Mouse (Mus musculus) limb, embryonic 12.5 days (tissue): ENCODE measurements around the gene Gmds. TPM values are rescaled to one million over a fixed set of nuclear protein-coding genes. Genes with fewer than 3 reads are reported as not detected.

Experiments used
- ATAC-seq: fragments of 200-750 bp; cut with Nextera tagmentation; 2 replicates; pipeline ENCODE4 v1.8.0; 2017; ENCODE audit warnings: low read depth, moderate TSS enrichment; ENCODE audit not compliant: insufficient number of reproducible peaks, insufficient read depth, low FRiP score, low TSS enrichment
- H3K27ac ChIP-seq: fragments of 300-500 bp; sonication (generic); 2 replicates; pipeline ENCODE4 v1.5.1; 2016; ENCODE audit warnings: mild to moderate bottlenecking, moderate library complexity
- H3K27me3 ChIP-seq: fragments of 300-500 bp; sonication (generic); 2 replicates; pipeline ENCODE4 v1.6.1; 2016; ENCODE audit warnings: mild to moderate bottlenecking, moderate library complexity
- H3K36me3 ChIP-seq: fragments of 300-500 bp; sonication (generic); 2 replicates; pipeline ENCODE4 v1.6.1; 2016; ENCODE audit warnings: mild to moderate bottlenecking, moderate library complexity
- H3K4me1 ChIP-seq: fragments of 300-500 bp; sonication (generic); replicated peaks from 2 replicates; pipeline ENCODE4 v1.6.1; 2016
- H3K4me2 ChIP-seq: fragments of 300-500 bp; sonication (generic); 2 replicates; pipeline ENCODE4 v1.6.1; 2016; ENCODE audit warnings: mild to moderate bottlenecking, moderate library complexity
- H3K4me3 ChIP-seq: fragments of 300-500 bp; sonication (generic); replicated peaks from 2 replicates; pipeline ENCODE4 v1.5.1; 2016; ENCODE audit warnings: mild to moderate bottlenecking
- H3K9ac ChIP-seq: fragments of 300-500 bp; sonication (generic); replicated peaks from 2 replicates; pipeline ENCODE4 v1.6.1; 2016; ENCODE audit warnings: mild to moderate bottlenecking, moderate library complexity
- H3K9me3 ChIP-seq: fragments of 300-500 bp; sonication (generic); 2 replicates; pipeline ENCODE4 v1.6.1; 2016; ENCODE audit warnings: mild to moderate bottlenecking, moderate library complexity
- WGBS: fragments of 180-500 bp; shearing (Covaris S2); methylation state at CpG from one replicate; pipeline ENCODE4 v1.1.7; 2016; 5-methylcytosine and 5-hydroxymethylcytosine counted together
- polyA plus RNA-seq: library from polyadenylated mRNA; unstranded; fragments of >200 nt; fragmentation: Nextera tagmentation; extraction: Ambion mirVana; gene quantifications from 2 replicates; pipeline ENCODE4 v1.2.1, GENCODE M21; 2016

The Gmds gene
- polyA plus RNA-seq, 1 experiment from 2014 or later = 37.3 TPM

DNA sequence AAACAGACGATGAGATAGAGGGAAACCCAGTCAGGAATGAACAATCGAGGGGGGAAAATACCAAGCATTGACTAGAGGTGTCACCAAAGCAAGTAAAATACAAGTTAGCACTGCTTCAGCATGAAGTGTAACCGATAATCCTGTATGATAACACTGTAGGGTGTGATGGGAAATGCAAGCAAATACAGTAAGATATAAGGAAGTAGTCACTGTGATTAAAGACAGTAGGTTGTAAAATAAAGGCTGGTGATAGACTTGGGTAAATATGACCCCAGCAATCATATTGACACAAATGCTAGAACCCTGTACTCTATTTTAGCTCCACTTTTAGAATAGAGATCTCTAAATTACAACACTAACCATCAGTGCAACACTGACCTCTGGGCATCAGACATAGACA is 21.2 kb downstream of the Gmds start:
- H3K27me3 ChIP-seq = no peaks in the 10 kb centered on the region; the same call in 1 of the 2 replicates
- H3K4me2 ChIP-seq = no peak overlapping the region
- no peaks in the 10 kb centered on the region for H3K9me3 ChIP-seq
- 87% methylated on average over 3 of the region's 3 CpGs for WGBS
- H3K36me3 ChIP-seq = no peaks in the 10 kb centered on the region
- H3K9ac ChIP-seq = no peak overlapping the region
- no peak overlapping the region for H3K4me3 ChIP-seq
- peaks cover 10% of the 10 kb centered on the region for H3K4me1 ChIP-seq
- no peak for ATAC-seq
- no peak overlapping the region for H3K27ac ChIP-seq

- WGBS = 79% methylated on average over 3 of the region's 3 CpGs
- ATAC-seq = no peak
- Histone ChIP-seq H3K27me3 (no peaks in the 10 kb centered on the region; the same call in 1 of the 2 replicates), H3K36me3 (no peaks in the 10 kb centered on the region), H3K4me1 (peaks cover 3% of the 10 kb centered on the region; the same call in 1 of the 2 replicates), H3K27ac (no peak overlapping the region), H3K9me3 (no peaks in the 10 kb centered on the region), H3K4me3 (no peak overlapping the region), H3K4me2 (no peak overlapping the region), H3K9ac (no peak overlapping the region)
Observed at GRCm38 (mm10) chr13:32312663-32313062, 25.9 kb downstream of the Gmds start.

DNA sequence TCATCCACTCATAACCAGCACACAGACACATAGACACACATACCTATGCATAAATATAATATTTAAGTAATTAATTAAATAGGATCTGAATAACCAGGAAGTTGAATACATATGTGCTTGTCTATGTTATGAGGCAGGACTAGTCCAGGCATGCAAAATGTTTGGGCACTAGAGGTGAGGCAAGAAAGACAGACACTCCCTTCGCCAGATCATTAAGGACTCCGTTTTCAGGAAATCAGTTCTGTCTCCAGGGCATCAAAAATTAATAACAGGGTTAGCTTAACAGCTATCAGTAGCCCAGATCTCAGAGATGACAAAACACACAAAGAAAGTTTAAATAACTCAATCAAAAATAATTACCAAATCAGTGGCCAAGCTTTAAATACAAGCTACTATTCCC is 27.1 kb downstream of the Gmds start:
- H3K36me3 ChIP-seq = no peaks in the 10 kb centered on the region
- no peak overlapping the region for H3K4me3 ChIP-seq
- H3K27ac ChIP-seq = no peak overlapping the region
- H3K9me3 ChIP-seq = no peaks in the 10 kb centered on the region
- H3K4me1 ChIP-seq = peaks cover 3% of the 10 kb centered on the region; the same call in 1 of the 2 replicates
- 85% methylated on average over 2 of the region's 2 CpGs for WGBS
- no peak overlapping the region for H3K9ac ChIP-seq
- no peak for ATAC-seq
- H3K4me2 ChIP-seq = no peak overlapping the region
- H3K27me3 ChIP-seq = no peaks in the 10 kb centered on the region; the same call in 1 of the 2 replicates

- no peaks in the 10 kb centered on the region for H3K9me3 ChIP-seq
- H3K4me1 ChIP-seq = peaks cover 13% of the 10 kb centered on the region
- no peak overlapping the region for H3K4me2 ChIP-seq
- peaks cover 7% of the 10 kb centered on the region for H3K27me3 ChIP-seq
- no peak overlapping the region for H3K4me3 ChIP-seq
- no peaks in the 10 kb centered on the region for H3K36me3 ChIP-seq
- H3K27ac ChIP-seq = no peak overlapping the region
- ATAC-seq = 0 out of 2 replicates have a peak, but pooled peaks have one; percentile 47
- WGBS = 11% methylated on average over 1 of the region's 1 CpGs
- no peak overlapping the region for H3K9ac ChIP-seq
Observed at GRCm38 (mm10) chr13:32298456-32298855, 40.1 kb downstream of the Gmds start.

DNA sequence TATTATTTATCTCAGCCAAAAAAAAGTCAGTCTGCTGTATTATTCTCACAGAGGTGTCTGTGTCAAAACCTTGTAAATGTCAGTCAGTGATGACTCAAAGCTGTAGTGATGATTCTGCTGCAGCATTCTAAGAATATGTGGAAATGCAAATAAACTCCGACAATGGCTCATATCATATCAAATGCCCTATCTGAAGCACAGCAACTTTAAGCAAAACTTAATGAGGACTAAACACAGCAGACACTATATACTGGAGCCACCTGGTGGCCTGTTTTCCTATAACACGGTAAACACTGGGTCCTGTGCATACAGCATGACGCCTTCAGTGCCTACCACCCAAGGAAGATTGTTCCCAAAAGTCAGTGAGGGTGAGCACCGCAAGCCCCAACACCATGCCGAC is 41.1 kb downstream of the Gmds start:
- H3K9me3 ChIP-seq = no peaks in the 10 kb centered on the region
- peaks cover 13% of the 10 kb centered on the region for H3K4me1 ChIP-seq
- no peak overlapping the region for H3K9ac ChIP-seq
- peaks cover 7% of the 10 kb centered on the region for H3K27me3 ChIP-seq
- H3K4me3 ChIP-seq = no peak overlapping the region
- H3K27ac ChIP-seq = no peak overlapping the region
- WGBS = 45% methylated on average over 5 of the region's 5 CpGs
- no peak overlapping the region for H3K4me2 ChIP-seq
- no peak for ATAC-seq
- H3K36me3 ChIP-seq = no peaks in the 10 kb centered on the region

DNA sequence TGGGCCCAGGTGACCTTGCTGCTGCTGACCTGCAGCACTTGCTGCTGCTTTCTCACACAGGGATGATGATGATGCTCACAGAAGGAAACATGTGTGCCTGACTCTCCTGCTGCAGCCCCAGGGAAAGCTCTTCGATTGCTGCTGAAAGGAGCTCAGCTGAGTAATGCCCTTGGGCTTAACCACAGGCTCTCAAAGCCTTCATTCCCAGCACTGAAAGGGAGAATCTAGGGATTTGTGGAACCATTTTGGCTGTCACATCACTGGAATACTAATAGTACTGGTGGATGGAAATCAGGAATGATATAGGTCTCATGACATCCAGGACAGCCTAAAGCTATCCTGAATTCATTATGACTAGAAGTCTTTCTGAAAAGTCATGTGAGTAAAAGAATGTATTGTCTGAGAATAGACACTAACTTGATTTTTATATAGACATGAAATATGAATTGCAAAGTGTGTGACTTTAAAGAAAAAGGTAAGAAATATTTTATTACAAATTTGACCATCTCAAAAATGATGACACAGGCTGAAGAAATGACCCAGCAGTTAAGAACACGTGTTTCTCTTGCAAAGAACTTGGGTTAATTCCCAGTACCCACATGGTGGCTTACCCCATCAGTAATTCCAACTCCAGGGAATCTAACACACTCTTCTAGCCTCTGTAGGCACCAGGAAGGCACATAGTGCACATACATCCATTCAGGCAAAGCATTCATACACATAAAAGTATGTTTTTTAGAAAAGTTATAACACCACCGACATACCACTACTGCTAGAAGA is 43.9 kb downstream of the Gmds start:
- no peak for ATAC-seq
- Histone ChIP-seq H3K4me2 (no peak overlapping the region), H3K4me1 (peaks cover 13% of the 10 kb centered on the region), H3K9me3 (no peaks in the 10 kb centered on the region), H3K9ac (no peak overlapping the region), H3K27me3 (peaks cover 7% of the 10 kb centered on the region), H3K36me3 (no peaks in the 10 kb centered on the region), H3K4me3 (no peak overlapping the region), H3K27ac (no peak overlapping the region)
- WGBS = 63% methylated on average over 3 of the region's 3 CpGs

GRCm38 (mm10) chr13:32272937-32273496 is 65.5 kb downstream of the Gmds start:
- no peak for ATAC-seq
- Histone ChIP-seq H3K4me1 (peaks cover 9% of the 10 kb centered on the region; the same call in 1 of the 2 replicates), H3K27ac (no peak overlapping the region), H3K9me3 (no peaks in the 10 kb centered on the region), H3K36me3 (no peaks in the 10 kb centered on the region), H3K9ac (no peak overlapping the region), H3K4me3 (no peak overlapping the region), H3K27me3 (no peaks in the 10 kb centered on the region), H3K4me2 (no peak overlapping the region)
- WGBS = 82% methylated on average over 2 of the region's 2 CpGs

DNA sequence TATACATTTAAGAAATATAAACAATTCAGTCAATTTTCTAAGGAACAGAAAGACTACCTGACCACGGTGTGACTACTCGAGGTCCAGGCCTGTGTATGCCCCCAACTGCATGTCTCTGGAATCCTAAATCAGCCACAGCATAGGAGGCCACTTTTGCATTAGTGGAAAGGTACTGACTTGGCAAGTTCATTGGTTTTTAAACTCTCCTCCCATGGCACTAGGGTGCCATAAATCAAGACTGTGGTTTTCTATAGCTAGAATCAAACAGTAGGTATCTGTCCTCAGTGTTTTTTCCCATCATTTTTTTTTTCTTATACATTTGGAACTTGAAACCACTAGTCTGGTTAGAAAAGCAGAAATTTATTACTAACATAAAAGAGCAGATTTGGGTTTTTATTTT is 68.8 kb downstream of the Gmds start:
- no peaks in the 10 kb centered on the region for H3K27me3 ChIP-seq
- peaks cover 20% of the 10 kb centered on the region for H3K4me1 ChIP-seq
- H3K4me2 ChIP-seq = no peak overlapping the region
- WGBS = 68% methylated on average over 2 of the region's 2 CpGs
- H3K9me3 ChIP-seq = no peaks in the 10 kb centered on the region
- H3K27ac ChIP-seq = no peak overlapping the region
- ATAC-seq = no peak
- no peak overlapping the region for H3K4me3 ChIP-seq
- no peaks in the 10 kb centered on the region for H3K36me3 ChIP-seq
- H3K9ac ChIP-seq = no peak overlapping the region

GRCm38 (mm10) chr13:32269261-32269660 is 69.3 kb downstream of the Gmds start:
- Histone ChIP-seq H3K4me1 (peaks cover 20% of the 10 kb centered on the region), H3K4me3 (no peak overlapping the region), H3K9ac (no peak overlapping the region), H3K9me3 (no peaks in the 10 kb centered on the region), H3K27me3 (no peaks in the 10 kb centered on the region), H3K4me2 (no peak overlapping the region), H3K27ac (no peak overlapping the region), H3K36me3 (no peaks in the 10 kb centered on the region)
- WGBS = 77% methylated on average over 2 of the region's 2 CpGs
- ATAC-seq = no peak

DNA sequence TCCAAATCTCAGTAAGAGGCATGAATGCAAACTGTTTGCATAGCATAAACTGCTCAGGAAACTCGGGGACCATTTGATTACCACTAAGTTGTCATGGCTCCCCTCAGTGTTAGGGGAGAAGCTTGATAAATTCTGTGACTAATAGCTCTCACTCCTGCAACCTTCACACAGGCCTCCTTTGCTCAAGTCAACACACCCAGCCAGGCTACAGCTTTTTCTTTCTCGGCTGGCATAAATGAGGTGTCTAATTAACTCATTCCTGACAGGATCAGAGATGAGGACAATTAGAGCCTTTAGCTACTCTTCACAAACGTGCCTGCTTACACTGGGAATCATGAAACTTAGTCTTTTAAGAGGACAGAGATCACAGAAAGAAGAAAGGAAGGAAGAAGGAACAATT is 70.3 kb downstream of the Gmds start:
- peaks cover 17% of the 10 kb centered on the region for H3K4me1 ChIP-seq
- H3K4me2 ChIP-seq = no peak overlapping the region
- H3K9ac ChIP-seq = no peak overlapping the region
- H3K4me3 ChIP-seq = no peak overlapping the region
- 7% methylated on average over 3 of the region's 3 CpGs for WGBS
- no peaks in the 10 kb centered on the region for H3K9me3 ChIP-seq
- ATAC-seq = no peak
- H3K36me3 ChIP-seq = no peaks in the 10 kb centered on the region
- H3K27me3 ChIP-seq = no peaks in the 10 kb centered on the region
- no peak overlapping the region for H3K27ac ChIP-seq

DNA sequence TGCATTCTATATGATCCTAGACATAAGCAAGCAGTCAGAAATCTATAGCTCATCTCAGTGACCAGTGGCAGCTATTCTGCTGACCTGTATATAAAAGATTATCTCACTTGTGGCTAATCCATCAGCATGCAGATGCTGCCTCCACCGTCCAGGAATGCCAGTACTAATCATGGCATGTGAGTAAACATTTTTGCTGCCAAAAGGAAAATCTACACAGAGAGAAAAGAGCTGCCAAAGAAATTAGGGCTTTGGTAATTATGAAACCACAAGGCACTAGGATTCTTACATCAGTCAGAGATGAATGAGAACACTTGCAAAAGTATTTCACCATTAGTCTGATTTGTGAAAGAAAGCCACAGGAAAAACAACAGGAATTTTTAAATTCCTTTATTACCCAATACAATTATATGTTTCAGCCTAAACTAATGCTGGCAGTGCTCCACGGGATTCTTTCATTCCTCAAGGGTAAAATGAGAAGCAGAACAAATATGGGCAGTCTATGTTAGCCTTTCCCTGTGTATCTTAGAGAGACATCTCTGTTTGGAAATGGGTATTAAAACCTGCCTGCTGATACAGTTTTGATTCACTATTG is 71.3 kb downstream of the Gmds start:
- no peak overlapping the region for H3K27ac ChIP-seq
- ATAC-seq = no peak
- H3K4me2 ChIP-seq = no peak overlapping the region
- 37% methylated on average over 2 of the region's 2 CpGs for WGBS
- H3K27me3 ChIP-seq = no peaks in the 10 kb centered on the region
- H3K4me1 ChIP-seq = peaks cover 17% of the 10 kb centered on the region
- no peaks in the 10 kb centered on the region for H3K36me3 ChIP-seq
- H3K9ac ChIP-seq = no peak overlapping the region
- no peak overlapping the region for H3K4me3 ChIP-seq
- no peaks in the 10 kb centered on the region for H3K9me3 ChIP-seq
